Comparison of ENCODE assay signal across 9 mouse cellular contexts in genomic region chr19:17355361-17355760, GRCm38 (mm10). TPM values are rescaled to one million over a fixed set of nuclear protein-coding genes. Genes with fewer than 3 reads are reported as not detected.
A peak's percentile ranks its signal among the peaks of the same experiment; 100 is the strongest.
DNase-seq lines count a peak whose midpoint lies in the region; ATAC-seq and TF ChIP-seq lines count a peak whose summit lies in the region.
"Had no signal": no experiment of that assay in that cellular context is flagged by ENCODE, and none has a peak within 500 bp of the region (broad histone marks: within the 10 kb centered on the region; RNA-seq: fewer than 3 reads in every experiment).

No protein-coding gene starts in this region.

- peak overlapping the region; percentile 85 for H3K4me2 ChIP-seq in heart, embryonic 14.5 days (ENCODE audit: low read length)
- H3K4me2 ChIP-seq in embryonic facial prominence, embryonic 15.5 days (replicated peaks) = peak overlapping the region; percentile 79; the same call in 1 of the 2 replicates
- H3K4me2 ChIP-seq in liver, postnatal 0 days (ENCODE audit: low read depth, low read length) = peak overlapping the region; percentile 67

- intact Hi-C loops in heart, postnatal 14 days (cut with DNase I) = loop anchor here (5.0 kb wide), 1 partner anchor 193 kb away; no protein-coding TSS in a partner anchor
- intact Hi-C loops in left cerebral cortex, adult 2 months (cut with DNase I) = no loop called here

- WGBS in heart, embryonic 14.5 days = 23% methylated on average over 4 of the region's 4 CpGs
- WGBS in embryonic facial prominence, embryonic 15.5 days = 31% methylated on average over 4 of the region's 4 CpGs
- 16% methylated on average over 4 of the region's 4 CpGs for WGBS in liver, postnatal 0 days (ENCODE audit: insufficient replicate concordance)

- H3K36me3 ChIP-seq in heart, embryonic 14.5 days (ENCODE audit: control insufficient read depth, insufficient read depth, low read length) = no peaks in the 10 kb centered on the region
- H3K36me3 ChIP-seq in embryonic facial prominence, embryonic 15.5 days = no peaks in the 10 kb centered on the region
- H3K36me3 ChIP-seq in liver, postnatal 0 days (replicated peaks; ENCODE audit: insufficient read depth, low read length) = peaks cover 11% of the 10 kb centered on the region
- H3K36me3 ChIP-seq: hindbrain, embryonic 15.5 days had no signal

- H3K27me3 ChIP-seq in heart, embryonic 14.5 days (ENCODE audit: control insufficient read depth, insufficient read depth, low read length) = 0 out of 2 replicates have a peak, but pooled peaks cover 3% of the 10 kb centered on the region
- peaks cover 3% of the 10 kb centered on the region; the same call in 1 of the 2 replicates for H3K27me3 ChIP-seq in embryonic facial prominence, embryonic 15.5 days
- no peaks in the 10 kb centered on the region for H3K27me3 ChIP-seq in liver, postnatal 0 days (ENCODE audit: insufficient read depth, low read length)

- H3K27ac ChIP-seq in heart, embryonic 14.5 days (replicated peaks in 1 of 2; ENCODE audit: control insufficient read depth in 1 of 2, insufficient read depth in 1 of 2, low read depth in 2 of 2, low read length in 2 of 2) = peak overlapping the region in 1 of 2 experiments; percentile 39; a peak in 1 of 4 replicates
- H3K27ac ChIP-seq in embryonic facial prominence, embryonic 15.5 days (replicated peaks) = no peak overlapping the region
- H3K27ac ChIP-seq in liver, postnatal 0 days (ENCODE audit: low read depth) = peak overlapping the region; percentile 67
- no peak overlapping the region for H3K27ac ChIP-seq in left cerebral cortex, adult 2 months
- H3K27ac ChIP-seq: hindbrain, embryonic 15.5 days had no signal

- TF ChIP-seq CTCF in liver, postnatal 0 days (IDR thresholded peaks at IDR 0.05; ENCODE audit: low read depth) = no peak
- no peak for TF ChIP-seq CTCF in left cerebral cortex, adult 2 months (IDR thresholded peaks at IDR 0.05)

- no peak for DNase-seq in heart, postnatal 14 days
- DNase-seq in B cell, adult 2 months = peak; percentile 45 to 51
- peak; percentile 25 for DNase-seq in liver, postnatal 0 days
- DNase-seq in ovary, postnatal 14 days (ENCODE audit: low spot score) = no peak
- DNase-seq in left cerebral cortex, adult 2 months (ENCODE audit: extremely low spot score in 1 of 2, low spot score in 2 of 2) = no peak
- DNase-seq in right cerebral cortex, postnatal 14 days = no peak

- peaks cover 3 to 16% of the 10 kb centered on the region in 2 experiments; a peak in 3 of 4 replicates for H3K4me1 ChIP-seq in heart, embryonic 14.5 days (ENCODE audit: control insufficient read depth in 2 of 2, insufficient read depth in 2 of 2, low read length in 2 of 2)
- 0 out of 2 replicates have a peak, but pooled peaks cover 3% of the 10 kb centered on the region for H3K4me1 ChIP-seq in embryonic facial prominence, embryonic 15.5 days
- peaks cover 26% of the 10 kb centered on the region for H3K4me1 ChIP-seq in liver, postnatal 0 days (ENCODE audit: insufficient read depth)

- H3K9me3 ChIP-seq in heart, embryonic 14.5 days (ENCODE audit: control insufficient read depth, low read length) = no peaks in the 10 kb centered on the region
- no peaks in the 10 kb centered on the region for H3K9me3 ChIP-seq in embryonic facial prominence, embryonic 15.5 days (replicated peaks)
- H3K9me3 ChIP-seq in liver, postnatal 0 days (ENCODE audit: low read length) = no peaks in the 10 kb centered on the region
- H3K9me3 ChIP-seq: hindbrain, embryonic 15.5 days had no signal

- peak overlapping the region; percentile 67 to 81 for H3K4me3 ChIP-seq in heart, embryonic 14.5 days (ENCODE audit: control insufficient read depth in 1 of 2, insufficient read depth in 1 of 2, low read depth in 1 of 2, low read length in 2 of 2)
- peak overlapping the region; percentile 49 for H3K4me3 ChIP-seq in embryonic facial prominence, embryonic 15.5 days (replicated peaks)
- H3K4me3 ChIP-seq in liver, postnatal 0 days (ENCODE audit: low read depth, low read length) = peak overlapping the region; percentile 61
- H3K4me3 ChIP-seq in left cerebral cortex, adult 2 months = no peak overlapping the region

- peak overlapping the region; percentile 49 for H3K9ac ChIP-seq in heart, embryonic 14.5 days (ENCODE audit: low read length)
- H3K9ac ChIP-seq in embryonic facial prominence, embryonic 15.5 days = no peak overlapping the region
- H3K9ac ChIP-seq in liver, postnatal 0 days (replicated peaks) = peak overlapping the region; percentile 76
- H3K9ac ChIP-seq: hindbrain, embryonic 15.5 days had no signal

- ATAC-seq in heart, embryonic 14.5 days (ENCODE audit: insufficient number of reproducible peaks, insufficient read depth, low FRiP score, low read depth) = no peak
- ATAC-seq in embryonic facial prominence, embryonic 15.5 days (ENCODE audit: insufficient number of reproducible peaks, low FRiP score, low TSS enrichment, low read depth) = no peak
- no peak for ATAC-seq in liver, postnatal 0 days

- TF ChIP-seq EP300 in liver, postnatal 0 days (IDR thresholded peaks at IDR 0.05; ENCODE audit: low read depth) = no peak

RNA-seq across cellular contexts. Expression of gene Gcnt1, which starts 17.3 kb away (rescaled TPM):
- 8.0 and 9.9 TPM in 2 replicates for polyA plus RNA-seq in heart, embryonic 14.5 days (2014; fragmentation: Nextera tagmentation; extraction: Ambion mirVana)
- total RNA-seq in heart, postnatal 14 days (2021) = 10 to 100 TPM; 14.2 to 14.4 TPM
- polyA plus RNA-seq in embryonic facial prominence, embryonic 15.5 days (2015; fragmentation: Nextera tagmentation; extraction: Ambion mirVana) = 5.2 TPM in 2 replicates
- polyA plus RNA-seq in liver, postnatal 0 days (2015; fragmentation: Nextera tagmentation; extraction: Ambion mirVana) = 5.8 and 7.1 TPM in 2 replicates
- total RNA-seq in left cerebral cortex, adult 2 months (2021) = 1 to 10 TPM; 2.1 to 2.4 TPM

RNA-seq across cellular contexts. Expression of gene Rfk, which starts 38.5 kb away (rescaled TPM):
- 74.3 and 79.0 TPM in 2 replicates for polyA plus RNA-seq in heart, embryonic 14.5 days (2014; fragmentation: Nextera tagmentation; extraction: Ambion mirVana)
- total RNA-seq in heart, postnatal 14 days (2021) = 10 to 100 TPM; 56.9 to 59.7 TPM
- 78.0 and 88.6 TPM in 2 replicates for polyA plus RNA-seq in embryonic facial prominence, embryonic 15.5 days (2015; fragmentation: Nextera tagmentation; extraction: Ambion mirVana)
- polyA plus RNA-seq in liver, postnatal 0 days (2015; fragmentation: Nextera tagmentation; extraction: Ambion mirVana) = 59.9 and 61.9 TPM in 2 replicates
- total RNA-seq in left cerebral cortex, adult 2 months (2021) = 10 to 100 TPM; 58.7 to 62.6 TPM

Comparison
In these comparisons a context has a peak if more than half of its experiments do, and no peak if none do; other contexts are left out.
1. DNase-seq: peak in B cell, adult 2 months (2 of 2) and liver, postnatal 0 days (single experiment); none in heart, postnatal 14 days (0 of 2), ovary, postnatal 14 days (single experiment), left cerebral cortex, adult 2 months (0 of 2) and right cerebral cortex, postnatal 14 days (single experiment).
2. Peak in every context shown above with its lines, with median percentiles within 50 percentile points of each other: H3K4me2 ChIP-seq.